Mouse (Mus musculus) erythroblast, embryonic 14.5 days (primary cell): ENCODE results near the gene Agbl1. TPM values are rescaled to one million over a fixed set of nuclear protein-coding genes. Genes with fewer than 3 reads are reported as not detected.

Experiments
- H3K27me3 ChIP-seq: 2 replicates; pipeline ENCODE4 v1.6.1; 2012; ENCODE audit warnings: inconsistent platforms; ENCODE audit not compliant: control insufficient read depth
- H3K36me3 ChIP-seq: 2 replicates; pipeline ENCODE4 v1.6.1; 2012; ENCODE audit warnings: mild to moderate bottlenecking, inconsistent platforms; ENCODE audit not compliant: control insufficient read depth
- H3K4me1 ChIP-seq: 2 replicates; pipeline ENCODE4 v1.6.1; 2012; ENCODE audit warnings: inconsistent platforms; ENCODE audit not compliant: control insufficient read depth
- H3K4me3 ChIP-seq: replicated peaks from 2 replicates; pipeline ENCODE3; 2012; ENCODE audit warnings: moderate library complexity, mild to moderate bottlenecking, inconsistent platforms
- H3K9me3 ChIP-seq: 2 replicates; pipeline ENCODE4 v1.6.1; 2012; ENCODE audit warnings: low read length, inconsistent platforms, mixed read lengths; ENCODE audit not compliant: control insufficient read depth
- GATA1 ChIP-seq: IDR thresholded peaks from 2 replicates; pipeline ENCODE4 v1.6.1; 2012; ENCODE audit warnings: low read length, inconsistent platforms, mixed read lengths
- TAL1 ChIP-seq: IDR thresholded peaks from 3 replicates; pipeline ENCODE4 v1.6.1; 2012; ENCODE audit warnings: low read length, inconsistent platforms, mixed read lengths
- polyA plus RNA-seq: library from polyadenylated mRNA; stranded (reverse); fragments of >175 nt; gene quantifications from 2 replicates; pipeline ENCODE4 v1.2.3, GENCODE M21; 2012

Agbl1 gene
- polyA plus RNA-seq, 1 experiment = not detected

DNA sequence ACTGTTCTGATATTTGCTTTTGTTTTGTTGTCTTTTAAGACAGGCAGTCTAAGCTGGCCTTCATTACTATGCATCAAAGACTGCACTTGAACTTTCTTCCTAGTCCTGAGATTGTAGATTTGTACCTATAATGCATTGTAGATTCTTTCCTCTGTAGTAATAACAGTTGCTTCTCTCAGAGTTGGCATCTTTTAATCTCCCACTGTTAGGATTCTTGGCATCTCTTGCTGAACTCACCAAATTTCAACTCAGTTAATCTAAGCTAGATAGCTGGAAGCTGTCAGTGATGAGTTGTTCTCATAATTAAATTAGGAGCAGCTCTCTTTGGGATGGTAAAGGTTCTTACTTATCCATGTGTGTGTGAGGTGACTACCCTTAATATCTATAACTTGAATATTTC lies 45.4 kb downstream of the Agbl1 start:
- no peaks in the 10 kb centered on the region for H3K4me1 ChIP-seq
- no peaks in the 10 kb centered on the region for H3K9me3 ChIP-seq
- no peaks in the 10 kb centered on the region for H3K36me3 ChIP-seq
- no peaks in the 10 kb centered on the region for H3K27me3 ChIP-seq
- TF ChIP-seq GATA1 = no peak
- TF ChIP-seq TAL1 = no peak
- H3K4me3 ChIP-seq = no peak overlapping the region

DNA sequence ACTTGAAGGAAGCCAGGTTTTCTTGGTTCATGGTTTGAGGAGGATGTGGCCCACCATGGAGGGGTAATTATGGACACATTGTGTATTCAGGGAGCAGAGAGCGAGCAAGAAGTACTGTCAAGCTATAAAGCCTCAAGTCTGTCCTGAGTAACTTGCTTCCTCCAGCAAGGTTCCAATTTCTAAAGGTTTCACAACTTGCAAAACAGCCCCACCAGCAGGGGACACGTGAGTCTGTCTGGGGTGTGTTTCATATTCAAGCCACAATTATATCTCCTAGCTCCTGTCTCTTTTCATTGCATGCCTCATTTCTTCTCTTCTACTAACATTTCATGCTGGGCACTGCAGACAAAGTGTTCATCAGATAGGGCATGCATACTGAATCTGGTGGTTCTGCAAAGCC lies 53.1 kb downstream of the Agbl1 start:
- Histone ChIP-seq H3K36me3 (no peaks in the 10 kb centered on the region), H3K4me3 (no peak overlapping the region), H3K27me3 (no peaks in the 10 kb centered on the region), H3K9me3 (no peaks in the 10 kb centered on the region), H3K4me1 (no peaks in the 10 kb centered on the region)
- TF ChIP-seq GATA1 = no peak
- TF ChIP-seq TAL1 = no peak

DNA sequence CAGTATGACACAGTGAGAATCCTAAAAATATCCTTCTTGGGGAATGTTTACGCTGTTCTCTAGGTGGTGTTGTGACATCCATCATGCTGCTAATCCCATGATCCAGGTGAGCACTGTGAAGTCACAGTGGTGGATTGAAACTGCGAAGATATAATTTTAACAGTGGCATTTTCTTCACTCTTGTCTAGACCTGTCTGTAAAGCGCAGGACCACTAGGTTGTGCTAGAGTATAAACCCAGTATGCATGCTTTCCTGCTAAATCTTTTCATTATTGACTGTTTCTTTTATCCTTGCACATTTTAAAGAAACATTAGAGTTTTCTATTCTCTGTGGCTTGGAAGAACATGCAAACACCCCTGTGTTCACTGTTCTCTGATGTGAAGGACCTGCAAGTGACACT lies 57.8 kb downstream of the Agbl1 start:
- Histone ChIP-seq H3K9me3 (no peaks in the 10 kb centered on the region), H3K4me3 (no peak overlapping the region), H3K4me1 (no peaks in the 10 kb centered on the region), H3K36me3 (no peaks in the 10 kb centered on the region), H3K27me3 (no peaks in the 10 kb centered on the region)
- TF ChIP-seq TAL1 (no peak), GATA1 (no peak)

DNA sequence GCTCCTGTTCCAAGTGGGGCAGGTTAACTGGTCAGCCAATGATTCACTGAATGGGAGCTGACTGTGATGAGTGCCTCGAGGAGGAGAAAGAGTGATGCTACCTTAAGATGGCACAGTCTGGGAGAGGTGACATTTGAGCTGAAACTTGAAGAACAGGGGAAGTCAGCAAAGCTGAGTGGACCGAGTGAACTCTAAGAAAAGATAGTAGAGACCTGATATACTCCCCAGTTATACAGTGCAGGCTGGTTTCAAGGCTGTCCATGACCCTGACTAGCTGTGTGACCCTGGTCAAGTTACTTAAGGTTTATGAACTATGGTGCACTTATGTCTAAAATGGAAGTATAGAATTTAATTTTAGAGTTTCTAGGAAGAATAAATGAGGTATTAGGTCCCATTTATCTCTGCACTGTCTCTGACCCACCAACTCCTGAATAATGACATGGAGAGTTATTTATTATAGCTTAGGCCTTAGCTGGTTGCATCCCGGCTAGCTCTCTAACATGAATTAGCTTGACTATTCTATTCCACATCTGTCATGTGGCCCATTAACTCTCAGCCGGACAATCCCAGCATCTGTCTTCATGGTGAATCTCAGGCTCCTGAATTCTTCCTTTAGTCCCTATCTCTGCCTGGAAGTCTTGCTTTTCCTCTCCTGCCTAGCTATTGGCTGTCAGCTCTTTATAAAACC lies 92.3 kb downstream of the Agbl1 start:
- Histone ChIP-seq H3K27me3 (no peaks in the 10 kb centered on the region), H3K4me3 (no peak overlapping the region), H3K4me1 (no peaks in the 10 kb centered on the region), H3K36me3 (no peaks in the 10 kb centered on the region), H3K9me3 (peaks cover 4% of the 10 kb centered on the region; the same call in 1 of the 2 replicates)
- TF ChIP-seq GATA1 = no peak
- no peak for TF ChIP-seq TAL1

DNA sequence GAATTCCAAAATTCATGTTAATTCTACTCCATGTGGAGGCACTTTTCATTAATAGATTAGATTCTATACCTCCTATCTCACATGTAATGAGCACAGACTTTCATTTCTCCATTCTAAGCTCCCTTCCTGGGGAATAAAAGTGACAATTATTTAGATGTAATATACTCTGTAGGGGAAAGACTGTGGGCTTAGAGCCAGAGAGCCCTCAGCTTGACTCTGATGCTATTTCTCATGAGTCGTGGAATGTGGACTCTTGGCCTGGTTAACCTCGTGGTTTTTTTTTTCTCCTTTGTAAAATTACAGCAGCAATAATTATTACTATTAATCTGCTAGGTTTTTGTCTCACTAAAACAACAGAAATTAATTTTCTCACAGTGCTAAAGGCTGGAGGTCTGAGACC lies 96.4 kb downstream of the Agbl1 start:
- H3K27me3 ChIP-seq = no peaks in the 10 kb centered on the region
- no peaks in the 10 kb centered on the region for H3K36me3 ChIP-seq
- H3K4me3 ChIP-seq = no peak overlapping the region
- no peaks in the 10 kb centered on the region for H3K4me1 ChIP-seq
- peaks cover 5% of the 10 kb centered on the region for H3K9me3 ChIP-seq
- TF ChIP-seq GATA1 (no peak), TAL1 (no peak)

DNA sequence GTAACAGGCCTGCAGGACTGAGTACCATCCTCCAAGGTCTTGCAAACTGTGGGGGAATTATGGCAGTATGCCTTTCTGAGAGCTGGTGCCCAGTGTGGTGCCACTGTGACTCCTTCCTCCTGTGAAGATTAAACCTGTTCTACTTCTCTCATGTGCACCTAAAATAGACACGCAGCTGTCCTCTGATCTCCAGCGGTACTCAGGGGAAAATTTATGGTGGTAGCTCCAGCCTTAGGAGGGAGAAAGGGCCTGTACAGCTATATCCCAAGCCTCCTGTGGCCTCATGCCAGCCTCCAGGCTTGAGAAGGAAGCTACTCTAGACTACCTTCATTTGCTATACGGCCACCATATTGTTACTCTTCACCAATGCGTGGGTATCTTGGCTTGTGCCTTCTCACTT lies 109.6 kb downstream of the Agbl1 start:
- no peaks in the 10 kb centered on the region for H3K4me1 ChIP-seq
- no peaks in the 10 kb centered on the region for H3K36me3 ChIP-seq
- TF ChIP-seq GATA1 (no peak), TAL1 (no peak)

DNA sequence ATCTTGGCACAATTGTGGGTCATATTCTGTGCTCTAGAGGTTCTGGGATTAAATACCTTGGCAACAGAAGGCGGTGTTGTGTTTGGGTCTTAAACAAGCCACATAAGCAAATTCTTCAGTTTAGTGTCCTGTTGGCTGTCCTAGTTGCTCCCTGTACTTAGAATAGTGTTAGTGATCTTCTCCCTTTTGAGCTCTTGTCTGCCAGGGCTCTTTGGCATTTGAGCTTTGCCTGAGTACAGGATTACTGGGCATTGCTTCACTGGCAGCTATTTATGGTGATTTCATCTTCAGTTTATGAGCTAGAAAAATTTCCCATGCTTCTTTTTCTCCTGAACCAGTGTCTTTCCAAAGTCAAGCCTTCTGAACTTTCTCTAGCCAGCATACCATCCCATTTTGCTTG lies 111.9 kb downstream of the Agbl1 start:
- Histone ChIP-seq H3K4me3 (no peak overlapping the region), H3K4me1 (no peaks in the 10 kb centered on the region), H3K27me3 (no peaks in the 10 kb centered on the region), H3K36me3 (no peaks in the 10 kb centered on the region), H3K9me3 (peaks cover 8% of the 10 kb centered on the region)
- TF ChIP-seq GATA1 = no peak
- no peak for TF ChIP-seq TAL1

More for the DNA sequence above, 109.6 kb downstream of the Agbl1 start:
- peaks cover 8% of the 10 kb centered on the region for H3K9me3 ChIP-seq
- no peak overlapping the region for H3K4me3 ChIP-seq
- no peaks in the 10 kb centered on the region for H3K27me3 ChIP-seq

DNA sequence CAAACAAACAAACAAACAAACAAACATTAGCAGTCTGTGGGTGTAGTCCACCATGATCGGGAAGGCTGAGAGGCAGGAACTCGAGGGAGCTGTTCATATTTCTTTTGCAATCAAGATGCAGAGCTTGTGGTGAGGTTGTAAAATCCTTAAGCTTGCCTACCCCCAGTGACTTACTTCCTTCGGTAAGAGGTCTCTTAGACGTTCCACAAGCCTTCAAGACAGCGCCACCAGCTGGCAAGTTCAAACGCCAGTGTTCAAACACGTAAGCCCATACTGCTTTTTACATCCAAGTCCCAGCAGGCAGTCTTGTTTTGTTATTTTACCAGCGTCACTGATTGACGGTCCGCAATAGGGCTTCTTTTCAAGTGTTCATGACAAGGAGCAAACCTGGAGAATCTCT lies 123.8 kb downstream of the Agbl1 start:
- Histone ChIP-seq H3K4me1 (no peaks in the 10 kb centered on the region), H3K4me3 (no peak overlapping the region), H3K27me3 (no peaks in the 10 kb centered on the region), H3K36me3 (no peaks in the 10 kb centered on the region), H3K9me3 (no peaks in the 10 kb centered on the region)
- no peak for TF ChIP-seq GATA1
- no peak for TF ChIP-seq TAL1

DNA sequence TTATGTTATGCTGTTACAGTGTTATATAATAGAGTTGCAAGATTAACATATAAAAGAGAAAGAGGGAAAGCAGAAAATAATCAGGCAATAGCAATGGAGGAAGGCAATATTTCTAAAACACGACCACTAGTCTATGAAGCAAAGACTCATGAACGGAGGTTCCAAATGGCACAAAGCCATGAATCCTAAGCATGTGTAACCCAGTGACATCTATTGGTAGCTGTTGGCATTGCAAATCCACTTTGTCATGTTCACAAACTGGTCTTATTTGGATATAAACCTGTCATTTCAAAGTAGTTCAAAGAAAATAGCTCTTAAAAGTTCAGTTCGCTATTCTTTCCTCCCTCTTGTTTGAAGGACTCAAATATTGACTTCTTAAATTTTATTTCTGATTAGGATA lies 124.8 kb downstream of the Agbl1 start:
- Histone ChIP-seq H3K4me1 (no peaks in the 10 kb centered on the region), H3K4me3 (no peak overlapping the region), H3K9me3 (no peaks in the 10 kb centered on the region), H3K36me3 (no peaks in the 10 kb centered on the region), H3K27me3 (no peaks in the 10 kb centered on the region)
- TF ChIP-seq TAL1 (no peak), GATA1 (no peak)

DNA sequence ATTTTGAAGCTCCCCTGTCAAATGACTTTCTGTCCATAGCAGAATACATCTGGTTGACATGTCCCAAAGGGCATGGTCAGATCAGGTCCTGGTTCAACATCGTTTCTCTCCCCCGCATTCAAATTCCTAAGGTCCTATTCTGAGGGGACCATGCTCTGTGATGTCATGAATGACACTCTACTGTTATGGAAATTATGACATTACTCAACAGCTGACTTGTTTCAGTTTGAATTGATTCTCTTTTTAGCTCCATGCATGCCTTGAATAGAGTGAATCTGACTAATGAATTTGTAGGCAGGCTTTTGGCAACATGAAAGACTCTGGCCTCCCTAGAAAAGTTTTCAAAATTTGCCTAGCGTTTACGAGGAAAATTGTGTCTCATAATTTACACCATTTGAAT lies 141.6 kb downstream of the Agbl1 start:
- Histone ChIP-seq H3K36me3 (no peaks in the 10 kb centered on the region), H3K4me3 (no peak overlapping the region), H3K27me3 (no peaks in the 10 kb centered on the region), H3K4me1 (no peaks in the 10 kb centered on the region), H3K9me3 (no peaks in the 10 kb centered on the region)
- TF ChIP-seq GATA1 (no peak), TAL1 (no peak)
